Mouse (Mus musculus) fat pad, adult 2 months (tissue): Measurements from ENCODE around the gene Dnajc17.

Experiments
- DNase-seq: peaks from one replicate; pipeline ENCODE4 v3.0.0-alpha.2; 2011; ENCODE audit warnings: low read depth, low spot score; ENCODE audit errors: extremely low read depth

Dnajc17 gene

DNA sequence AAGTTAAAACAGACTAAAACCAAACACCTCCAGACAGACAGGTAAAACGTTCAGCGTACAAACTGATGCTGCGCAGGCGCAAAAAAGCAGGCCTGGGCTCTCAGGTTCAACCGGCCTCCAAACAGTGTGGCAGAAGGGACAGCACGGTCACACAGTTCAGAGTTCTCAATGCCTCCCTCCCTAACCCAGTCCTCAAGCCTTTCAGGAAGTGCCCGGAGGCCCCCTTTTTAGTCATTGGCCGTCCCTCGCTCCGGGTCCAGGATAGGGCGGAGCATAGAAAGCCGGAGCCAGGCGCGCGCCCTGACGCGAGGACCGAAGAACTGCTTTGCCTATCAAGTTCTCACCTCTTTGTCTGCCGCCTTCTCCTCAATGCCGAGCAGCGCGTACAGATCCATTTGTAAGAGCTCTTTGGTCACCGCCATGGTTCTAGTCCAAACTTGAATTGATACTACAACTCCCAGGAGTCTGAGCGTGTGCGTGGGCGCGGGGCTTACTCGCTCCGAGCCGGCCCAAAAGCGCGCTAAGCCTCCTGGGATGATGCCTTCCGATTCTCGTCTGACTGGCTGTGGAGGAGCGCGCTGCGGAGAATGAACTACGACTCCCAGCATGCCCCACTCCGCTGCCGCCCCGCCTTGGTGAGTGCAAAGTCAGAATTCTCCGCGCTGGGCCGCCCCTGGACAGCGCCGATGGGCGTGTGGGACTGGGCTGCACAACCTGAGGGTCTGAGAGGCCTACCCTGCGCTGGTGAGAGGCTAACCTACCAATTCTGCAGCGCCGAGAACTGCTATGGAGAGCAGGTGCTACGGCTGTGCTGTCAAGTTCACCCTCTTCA is at the start of gene Dnajc17, which contains the start of gene Zfyve19:
TSS of gene Dnajc17 (minus strand) at position 452 of the 832 bp plus-strand sequence.
TSS of gene Zfyve19 (plus strand) at position 274 of the 832 bp plus-strand sequence.
- DNase-seq, result peak; percentile 73

DNA sequence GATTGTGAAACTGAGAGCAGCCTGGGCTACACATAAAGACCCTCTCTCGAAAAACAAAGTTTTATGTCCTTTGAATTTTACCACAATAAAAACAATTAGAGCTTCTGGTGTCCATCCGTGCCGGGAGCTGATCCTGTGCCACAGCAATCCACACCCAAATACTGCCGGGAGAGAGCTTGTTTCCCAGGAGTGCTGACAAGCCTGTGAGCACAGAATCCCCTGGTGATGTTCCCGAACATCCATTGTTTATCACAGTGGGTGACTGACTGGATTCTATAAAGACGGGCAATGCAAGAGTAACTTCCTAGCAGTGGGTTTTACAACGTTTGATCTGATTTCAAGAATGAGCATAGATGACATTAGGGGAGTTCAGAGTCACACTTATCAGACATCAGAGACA is 46.4 kb upstream of the Dnajc17 start:
- DNase-seq, result no peak

DNA sequence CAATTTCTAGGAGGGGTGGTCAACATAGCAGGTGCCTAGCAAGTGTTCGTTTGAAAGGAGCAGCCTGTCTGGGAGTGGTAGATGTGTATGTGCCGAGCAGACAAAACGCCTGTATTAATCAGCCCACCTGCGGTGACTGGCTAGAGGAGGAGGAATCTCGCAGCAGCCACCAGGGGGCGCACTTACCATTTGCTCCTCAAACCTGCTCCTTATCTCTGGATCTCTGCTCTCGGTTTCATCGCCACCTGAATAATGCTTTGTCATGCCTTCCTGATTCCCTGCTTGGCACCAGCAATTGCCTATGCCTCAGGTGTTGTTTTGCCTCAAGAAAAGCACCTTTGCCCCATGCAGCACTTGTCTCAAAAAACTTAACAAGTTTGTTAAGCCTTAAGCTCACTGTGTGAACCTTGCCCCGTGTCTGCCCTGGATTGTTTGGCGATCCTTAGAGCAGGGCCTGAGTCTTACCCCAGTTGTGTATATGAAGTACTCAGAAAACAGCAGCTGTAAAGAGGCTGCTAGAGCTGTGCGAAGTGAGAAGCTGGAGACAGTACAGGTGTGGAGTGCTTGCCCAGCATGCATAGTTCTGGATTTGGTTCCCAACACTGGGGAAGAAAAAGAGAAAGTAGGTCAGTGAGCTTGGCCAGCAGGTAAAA is 42.4 kb upstream of the Dnajc17 start:
- DNase-seq, result no peak

DNA sequence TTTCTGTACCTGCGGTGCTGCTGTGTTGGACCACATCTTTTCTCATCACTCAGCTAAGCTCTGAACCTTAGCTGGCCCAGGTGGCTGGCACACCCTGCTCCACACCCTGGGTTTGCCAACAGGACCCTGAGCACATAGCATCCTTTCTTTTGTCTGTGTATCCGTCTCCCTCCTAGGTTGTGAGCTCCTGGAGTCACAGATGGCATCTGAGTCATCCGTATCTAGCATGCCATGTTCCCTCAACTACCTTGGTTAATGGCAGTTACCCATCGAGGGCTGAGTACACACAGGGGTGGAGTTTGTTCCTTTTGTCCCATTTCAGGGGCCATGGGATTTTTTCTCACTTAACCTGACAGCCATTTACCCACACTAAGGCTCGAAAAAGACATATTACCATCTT is 41.8 kb upstream of the Dnajc17 start:
- no peak for DNase-seq

DNA sequence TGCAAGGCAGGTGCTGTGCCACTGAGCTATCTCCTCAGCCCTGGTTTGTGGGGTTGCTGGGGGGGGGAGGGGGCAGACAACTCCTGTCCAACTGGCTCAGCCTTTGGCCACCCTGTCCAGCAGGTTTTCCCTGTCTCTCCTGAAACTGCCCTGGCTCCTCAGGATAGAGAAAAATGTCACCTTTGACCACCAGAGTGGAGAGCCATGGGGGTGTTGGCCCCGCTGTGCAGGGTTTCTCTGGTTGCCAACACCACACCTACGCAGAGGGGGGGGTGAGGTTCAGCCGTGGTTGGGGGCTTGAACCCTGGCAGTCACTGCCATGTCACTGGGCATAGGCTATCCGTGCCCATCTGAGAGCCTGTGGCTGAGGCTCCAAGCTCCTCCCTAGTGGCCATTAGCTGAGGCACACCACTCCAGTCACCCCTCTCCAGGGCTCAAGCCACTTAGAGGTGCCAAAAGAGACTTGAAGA is 41.0 kb upstream of the Dnajc17 start:
- DNase-seq, result no peak

DNA sequence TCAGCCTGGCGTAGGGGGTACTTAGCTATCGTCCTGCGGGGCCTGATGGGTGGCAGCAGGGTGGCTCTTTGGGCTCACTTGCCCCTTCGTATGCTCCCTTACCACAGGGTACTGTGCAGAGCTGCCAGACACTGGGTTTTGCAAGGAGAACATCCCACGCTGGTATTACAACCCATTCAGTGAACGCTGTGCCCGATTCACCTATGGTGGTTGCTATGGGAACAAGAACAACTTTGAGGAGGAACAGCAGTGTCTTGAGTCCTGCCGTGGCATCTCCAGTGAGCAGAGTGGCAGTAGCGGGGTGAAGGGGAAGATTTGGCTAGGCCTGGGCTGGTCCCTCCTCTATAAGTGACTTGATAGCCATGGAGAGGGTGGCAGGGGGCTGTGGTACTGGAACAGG is 39.3 kb upstream of the Dnajc17 start:
- no peak for DNase-seq

DNA sequence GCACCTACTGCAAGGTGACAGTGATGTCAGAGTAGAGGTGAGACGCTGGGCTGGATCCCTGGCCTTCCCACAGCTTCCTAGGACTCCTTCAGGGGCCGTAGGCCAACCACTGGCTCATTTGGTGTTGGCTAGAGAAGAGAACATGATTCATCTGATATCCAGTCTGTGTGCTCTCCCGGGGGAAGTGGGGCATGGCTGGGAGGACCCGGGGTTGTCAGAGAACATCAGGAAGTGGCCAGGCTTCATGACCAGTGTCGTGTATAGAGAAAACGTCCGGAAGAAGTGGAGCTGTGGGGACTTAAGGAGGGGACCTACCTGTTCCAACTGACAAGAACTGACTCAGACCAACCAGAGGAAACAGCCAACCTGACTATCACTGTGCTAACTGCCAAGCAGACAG is 36.7 kb upstream of the Dnajc17 start:
- no peak for DNase-seq

DNA sequence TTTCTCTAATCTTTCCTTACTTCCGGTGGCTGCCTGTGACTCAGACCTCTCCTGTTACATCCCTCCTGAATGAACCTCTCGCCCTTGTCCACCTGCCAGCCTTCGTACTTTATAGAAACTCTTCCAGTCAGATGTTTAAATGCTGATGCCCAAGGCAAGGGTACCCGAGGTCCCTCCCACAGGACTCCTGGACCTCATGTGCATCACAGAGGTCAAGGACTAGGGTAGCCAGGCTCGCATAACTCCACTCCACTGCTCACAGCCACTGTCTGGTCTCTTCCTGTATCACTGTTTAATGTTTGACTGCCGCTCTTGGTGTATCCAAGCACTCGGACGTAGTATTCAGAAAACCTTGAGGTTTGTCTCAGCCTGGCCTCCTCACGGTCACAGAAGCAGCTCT is 34.0 kb upstream of the Dnajc17 start:
- DNase-seq, result no peak

DNA sequence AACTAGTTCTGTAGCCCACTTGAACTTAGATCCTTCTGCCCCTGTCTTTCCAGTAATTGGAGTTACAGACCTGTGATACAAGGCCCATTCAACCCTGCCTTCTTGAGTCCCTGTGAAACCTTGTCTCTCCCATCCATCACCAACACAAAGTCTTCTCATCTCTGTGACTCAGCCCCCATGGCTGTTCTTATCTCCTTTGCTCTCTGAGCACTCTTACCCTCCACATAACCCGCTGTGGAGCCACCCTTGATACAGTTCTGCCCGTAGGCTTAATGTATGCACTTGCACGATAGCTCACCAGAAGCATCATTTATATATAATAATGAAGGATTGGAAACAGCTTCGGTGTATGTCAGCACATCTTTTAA is 32.2 kb upstream of the Dnajc17 start:
- DNase-seq, result no peak

DNA sequence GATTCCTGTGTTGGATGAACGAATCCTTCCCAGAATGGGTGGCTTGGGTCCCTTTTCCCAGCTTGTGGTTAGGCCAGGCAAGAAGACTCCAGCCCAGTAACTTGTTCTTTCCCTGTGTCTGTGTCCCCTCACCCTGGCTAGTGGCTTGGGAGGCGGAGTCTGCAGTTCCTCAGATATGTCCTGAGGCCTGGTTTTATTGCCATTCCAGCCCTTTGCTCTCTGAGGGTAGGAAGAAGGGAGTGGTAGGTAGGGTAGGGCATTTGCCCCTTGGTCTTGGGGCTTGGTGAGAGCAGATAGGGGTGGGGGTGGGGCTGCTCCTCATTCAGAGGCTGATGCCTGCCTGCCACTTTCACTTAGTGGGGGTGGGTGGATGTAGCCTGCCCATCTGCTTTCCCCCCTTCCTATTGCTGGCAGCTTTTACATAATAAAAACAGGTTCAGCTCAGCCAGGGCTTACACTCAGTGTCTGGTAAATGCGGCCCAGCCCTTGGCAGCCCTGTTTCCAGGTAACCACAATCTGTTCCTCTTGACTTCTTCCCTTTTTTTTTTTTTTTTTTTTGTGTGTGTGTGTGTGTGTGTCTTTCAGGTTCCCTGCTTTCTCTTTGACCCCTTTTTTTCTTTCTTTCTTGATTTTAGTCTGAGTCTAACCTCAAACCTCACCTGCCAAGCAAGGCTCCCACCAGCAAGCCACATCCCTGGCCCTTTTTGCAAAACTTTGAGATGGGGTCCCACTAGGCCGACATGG is 31.7 kb upstream of the Dnajc17 start:
- DNase-seq, result no peak

DNA sequence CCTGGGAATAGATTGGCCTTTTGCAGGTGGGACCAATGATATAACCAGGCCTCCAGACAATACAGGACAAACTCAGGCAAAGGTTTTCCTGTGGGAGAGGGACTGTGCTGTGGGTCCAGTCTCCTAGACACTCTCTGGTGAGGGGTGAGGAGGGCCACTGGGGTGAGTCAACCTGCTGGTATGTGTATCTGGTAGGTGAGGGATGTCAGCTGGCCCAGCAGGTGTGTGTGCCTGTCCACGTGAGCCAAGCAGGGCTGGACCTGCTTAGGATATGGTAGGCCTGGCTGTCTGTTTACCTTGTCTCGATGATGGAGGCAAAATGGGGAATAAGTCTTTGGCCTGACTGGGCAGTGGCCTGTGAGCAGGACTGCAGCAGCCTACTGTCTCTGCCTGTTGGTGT is 30.1 kb upstream of the Dnajc17 start:
- DNase-seq, result no peak

DNA sequence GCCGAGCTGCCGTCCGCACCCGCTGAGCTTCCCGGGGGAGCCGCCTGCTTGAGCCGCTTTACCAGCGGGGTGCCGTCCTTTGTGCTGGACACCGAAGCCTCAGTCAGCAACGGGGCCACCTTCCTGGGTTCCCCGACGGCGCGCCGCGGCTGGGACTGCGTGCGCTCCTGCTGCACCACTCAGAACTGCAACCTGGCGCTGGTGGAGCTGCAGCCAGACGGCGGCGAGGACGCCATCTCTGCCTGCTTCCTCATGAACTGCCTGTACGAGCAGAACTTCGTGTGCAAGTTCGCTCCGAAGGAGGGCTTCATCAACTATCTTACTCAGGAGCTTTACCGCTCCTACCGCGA is 29.3 kb upstream of the Dnajc17 start:
- no peak for DNase-seq

DNA sequence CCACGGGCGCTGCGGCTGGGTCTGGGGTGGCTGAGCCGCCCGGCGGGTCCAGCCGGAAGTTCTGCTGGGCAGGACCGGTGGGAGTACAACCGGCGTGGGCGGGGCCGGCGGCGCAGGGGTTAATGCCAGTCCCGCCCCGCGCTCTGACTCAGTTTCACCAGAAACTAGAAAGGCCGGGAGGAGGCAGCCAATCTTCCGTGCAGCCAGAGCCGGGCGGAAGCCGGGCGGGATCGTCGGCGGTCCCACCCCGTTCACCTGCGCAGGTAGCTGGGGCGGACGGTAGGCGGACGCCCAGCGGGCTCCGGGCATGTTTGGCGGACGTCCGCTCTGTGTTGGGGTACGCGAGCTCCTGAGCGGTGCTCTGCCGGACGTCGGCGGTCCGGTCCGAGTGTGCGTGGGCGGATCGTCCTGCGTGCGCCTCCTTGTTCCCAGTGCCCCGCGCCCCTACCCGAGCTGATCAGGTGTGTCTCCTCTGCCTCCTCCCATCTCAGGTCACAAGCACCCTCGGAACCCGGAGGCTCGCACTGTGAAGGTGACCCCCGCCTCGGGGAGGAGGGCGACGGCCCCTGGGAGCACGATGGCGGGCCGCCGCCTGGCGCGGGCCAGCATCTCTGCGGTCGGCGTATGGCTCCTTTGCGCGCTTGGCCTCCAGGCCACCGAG is 28.7 kb upstream of the Dnajc17 start, which contains the start of gene Spint1:
TSS of gene Spint1 (plus strand) at position 153 of the 661 bp plus-strand sequence.
- no peak for DNase-seq

DNA sequence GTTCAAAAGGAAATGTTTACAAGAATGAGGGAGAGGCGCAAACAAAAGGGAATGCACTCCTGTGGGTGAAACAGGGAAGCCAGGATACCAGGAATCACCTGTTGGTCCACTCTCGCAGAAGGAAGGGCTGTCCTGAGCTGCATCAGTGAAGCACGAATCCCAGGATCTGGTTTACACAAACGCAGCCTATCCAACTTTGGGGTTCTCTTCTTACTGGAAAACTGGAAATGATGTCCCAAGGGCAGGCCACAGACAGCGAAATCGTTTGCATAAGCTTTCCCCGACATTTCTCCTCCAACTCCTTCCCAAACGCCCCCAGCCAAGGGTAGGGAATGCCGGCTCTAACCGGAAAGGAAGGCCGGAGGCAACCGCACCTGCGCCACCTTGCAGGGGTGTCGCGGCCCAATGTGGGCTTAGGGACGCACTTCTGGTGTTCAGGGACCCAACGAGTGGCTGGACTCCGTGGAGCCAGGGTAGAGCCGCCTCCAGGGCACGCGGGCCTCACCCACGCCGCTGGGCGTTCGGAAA is 28.2 kb upstream of the Dnajc17 start:
- DNase-seq, result no peak

DNA sequence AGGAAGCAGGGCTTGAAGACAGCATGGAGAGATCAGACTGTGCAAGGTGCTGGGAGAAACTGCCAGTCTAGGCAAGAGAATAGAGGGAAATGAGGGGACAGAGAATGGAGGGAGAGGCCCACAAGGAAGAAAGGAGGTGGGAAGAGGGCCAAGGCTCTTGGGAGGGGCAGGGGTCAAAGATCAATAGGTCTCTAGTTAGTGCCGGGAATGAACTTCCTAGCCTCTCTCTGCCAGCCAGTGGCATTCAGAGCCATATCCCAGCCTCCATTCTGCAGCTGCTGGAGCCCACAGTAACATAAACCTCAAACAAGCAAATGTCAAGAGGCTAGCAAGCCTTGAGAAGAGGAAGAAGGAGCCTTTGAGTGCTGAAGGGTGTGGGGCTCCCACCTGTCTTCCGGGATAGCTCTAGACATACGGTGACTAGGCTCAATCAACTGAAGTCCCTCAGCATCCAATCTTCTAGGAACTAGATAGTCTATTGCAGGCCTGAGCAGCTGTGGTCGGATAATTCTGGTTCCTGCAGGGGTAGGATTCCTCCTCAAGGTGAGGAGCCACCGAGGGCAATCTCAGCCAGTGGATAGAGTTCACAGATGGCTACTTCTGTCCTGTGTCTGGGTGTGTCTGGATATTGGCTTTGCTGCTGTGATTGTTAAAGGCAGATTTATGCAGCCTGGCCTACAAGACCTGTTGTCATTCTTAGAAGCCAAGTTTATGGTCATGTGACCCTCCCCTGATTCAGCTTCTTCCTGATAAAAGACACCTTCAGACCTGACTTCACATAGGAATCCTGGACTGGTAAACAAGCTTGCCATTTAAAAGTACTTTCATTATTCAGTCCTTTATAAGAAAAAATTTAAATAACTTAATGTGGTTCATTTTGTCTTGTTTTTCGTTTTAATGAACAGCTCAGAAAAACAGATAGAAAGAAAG is 21.4 kb upstream of the Dnajc17 start, which contains the start of gene Ppp1r14d:
TSS of gene Ppp1r14d (minus strand) at position 132 of the 930 bp plus-strand sequence.
- no peak for DNase-seq

DNA sequence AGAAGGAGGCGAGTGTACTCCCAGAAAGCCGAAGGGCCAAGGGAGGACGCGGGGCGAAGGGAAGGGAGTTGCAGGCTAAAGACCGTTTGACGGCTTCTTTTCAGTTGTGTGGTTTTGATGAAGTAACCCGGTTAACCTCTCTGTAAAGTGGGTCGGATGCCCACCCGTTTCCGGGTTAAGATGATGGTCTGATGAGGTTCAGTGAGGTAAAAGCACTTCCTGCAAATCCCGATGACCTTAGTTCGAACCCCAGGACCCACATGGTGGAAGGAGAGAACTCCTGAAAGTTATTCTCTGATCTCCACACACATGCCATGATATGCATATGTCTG is 547 bp upstream of the Dnajc17 start:
- no peak for DNase-seq

DNA sequence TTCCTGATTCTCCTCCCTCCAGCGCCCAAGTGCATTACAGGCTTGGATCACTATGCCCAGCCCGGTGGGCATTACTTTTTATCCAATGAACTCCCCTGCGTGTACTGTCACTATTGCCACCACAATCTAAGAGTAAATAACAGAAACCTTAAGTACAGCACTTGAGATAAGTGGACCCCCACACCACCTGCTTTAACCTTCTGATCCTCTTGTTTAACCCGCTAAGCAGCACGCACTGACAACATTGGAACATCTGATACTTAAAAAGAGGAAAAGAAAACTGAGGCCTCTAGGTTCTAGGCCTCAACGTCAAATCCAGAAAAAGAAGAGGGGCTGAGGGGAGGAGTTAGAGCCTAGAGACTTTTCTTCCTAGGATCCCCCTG is 643 bp downstream of the Dnajc17 start:
- no peak for DNase-seq

DNA sequence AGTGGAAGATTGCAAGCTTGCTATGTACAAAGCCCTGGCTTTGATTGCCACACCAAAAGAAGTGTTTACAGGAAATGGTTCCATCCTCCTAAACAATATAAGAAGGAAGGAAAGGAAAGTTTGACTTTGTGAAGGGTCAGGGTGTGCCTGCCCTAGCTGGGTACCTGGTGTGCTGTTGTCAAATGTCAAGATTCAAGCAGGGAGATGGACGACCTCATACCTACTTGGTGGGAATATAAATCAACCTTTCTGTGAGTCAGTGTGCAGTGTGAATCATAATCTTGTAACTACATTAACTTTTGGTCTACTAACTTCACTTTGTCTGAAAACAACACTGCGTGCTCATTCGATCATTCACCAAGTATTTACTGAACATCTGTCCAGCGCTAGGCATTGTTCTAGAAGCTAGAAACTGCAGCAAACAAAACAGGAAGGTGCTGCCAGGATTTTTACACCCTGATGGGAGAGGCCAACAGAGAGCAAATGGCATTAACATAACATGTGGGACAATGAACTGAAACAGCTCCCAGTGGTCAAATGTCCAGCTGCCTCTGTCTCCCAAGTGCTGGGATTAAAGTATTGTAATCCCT is 4.6 kb downstream of the Dnajc17 start:
- no peak for DNase-seq

DNA sequence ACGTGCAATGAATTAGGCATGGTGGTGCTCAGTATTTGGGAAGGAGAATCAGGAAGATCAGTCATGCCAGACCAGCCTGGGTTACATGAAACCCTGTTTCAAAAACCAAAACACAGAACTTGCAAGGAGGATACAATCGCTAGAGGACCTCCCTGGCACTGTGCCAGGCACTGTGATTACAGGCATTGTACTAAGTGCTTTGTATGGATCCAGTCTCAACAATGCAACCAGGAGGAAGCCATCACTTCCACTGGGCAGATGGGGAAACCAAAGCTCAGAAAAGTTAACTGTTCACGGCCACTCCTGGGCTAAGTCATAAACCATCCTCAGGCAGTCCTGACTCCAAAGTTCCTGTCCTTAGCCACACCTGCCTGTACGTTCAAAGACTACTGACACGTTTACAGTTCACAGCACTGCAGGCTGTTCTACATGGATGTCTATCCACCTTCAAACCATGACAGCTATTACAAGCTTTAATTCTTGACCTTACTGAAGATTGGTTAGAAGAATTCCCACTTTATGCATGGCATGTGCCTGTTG is 5.6 kb downstream of the Dnajc17 start:
- DNase-seq, result no peak
